Mouse (Mus musculus): ENCODE results near the gene Zfp689. TPM values are rescaled to one million over a fixed set of nuclear protein-coding genes. Genes with fewer than 3 reads are reported as not detected.
"Not testable (repeated sequence)": the region's sequence is repeated elsewhere in the genome, so short reads cannot be mapped to it uniquely, and the experiment has no call there.

The Zfp689 gene
- polyA plus RNA-seq, 1 experiment from 2014 or later: 16.3 TPM

DNA sequence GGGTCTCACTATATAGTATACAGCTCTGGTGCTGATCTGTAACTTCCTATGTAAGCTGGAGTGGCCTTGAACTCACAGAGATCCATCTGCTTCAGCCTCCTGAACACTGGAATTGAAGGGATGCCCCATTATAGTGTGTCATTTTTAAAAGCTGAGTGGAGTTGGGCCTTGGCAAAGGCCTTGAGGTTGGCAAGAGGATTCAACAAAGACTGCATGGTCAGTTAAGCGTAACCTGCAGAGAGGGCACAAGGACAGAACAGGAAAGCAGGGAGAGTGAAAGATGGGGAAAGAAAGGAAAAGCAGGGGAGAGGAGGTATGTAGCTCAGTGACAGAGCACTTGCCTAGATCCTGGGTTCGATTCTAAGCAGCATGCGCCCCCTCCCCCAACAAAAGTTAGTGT is 23.7 kb downstream of the Zfp689 start:
- H3K4me2 ChIP-seq (replicated peaks): no peak overlapping the region
- peaks cover 12% of the 10 kb centered on the region for H3K27me3 ChIP-seq
- H3K27ac ChIP-seq: no peak overlapping the region
- H3K4me3 ChIP-seq (replicated peaks): no peak overlapping the region
- H3K36me3 ChIP-seq: no peaks in the 10 kb centered on the region
- ATAC-seq: no peak
- peaks cover 15% of the 10 kb centered on the region for H3K4me1 ChIP-seq (replicated peaks)
- H3K9me3 ChIP-seq: no peaks in the 10 kb centered on the region
- 81% methylated on average over 3 of the region's 3 CpGs for WGBS
- no peak overlapping the region for H3K9ac ChIP-seq (replicated peaks)

DNA sequence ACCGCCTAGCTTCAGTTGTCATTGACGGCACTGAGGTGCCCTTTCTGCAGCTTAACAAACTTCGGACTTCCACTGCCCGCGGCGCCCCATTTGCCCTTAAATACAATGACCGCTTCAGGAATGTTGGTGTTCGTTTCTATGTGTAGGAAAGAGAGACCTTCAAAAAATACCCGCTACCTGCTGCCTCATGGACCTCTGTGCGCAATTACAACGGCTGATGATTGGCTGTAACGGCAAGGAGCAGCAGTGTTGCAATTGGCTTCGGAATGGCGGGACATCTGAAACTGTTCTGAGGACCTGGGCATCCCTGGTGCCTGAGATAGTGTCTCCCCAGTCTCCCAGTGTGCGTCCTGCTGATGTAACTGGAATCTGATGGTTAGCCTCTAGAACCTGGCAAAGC is 26.7 kb downstream of the Zfp689 start:
- Histone ChIP-seq H3K9me3 (no peaks in the 10 kb centered on the region), H3K4me3 (replicated peaks) (peak overlapping the region; percentile 83), H3K4me1 (replicated peaks) (peaks cover 15% of the 10 kb centered on the region), H3K27ac (peak overlapping the region; percentile 71; the same call in 1 of the 2 replicates), H3K27me3 (peaks cover 12% of the 10 kb centered on the region), H3K4me2 (replicated peaks) (peak overlapping the region; percentile 97), H3K36me3 (peaks cover 21% of the 10 kb centered on the region), H3K9ac (replicated peaks) (peak overlapping the region; percentile 94; the same call in 1 of the 2 replicates)
- ATAC-seq: peak; percentile 77
- WGBS: 2% methylated on average over 15 of the region's 15 CpGs

- H3K27ac ChIP-seq: peak within 1 kb of the TSS; percentile 71
- peaks cover 15% of the 10 kb centered on the region for H3K4me1 ChIP-seq (replicated peaks)
- peak within 1 kb of the TSS; percentile 97 for H3K4me2 ChIP-seq (replicated peaks)
- peak within 1 kb of the TSS; percentile 83 for H3K4me3 ChIP-seq (replicated peaks)
- H3K9me3 ChIP-seq: no peaks in the 10 kb centered on the region
- H3K9ac ChIP-seq (replicated peaks): peak within 1 kb of the TSS; percentile 94
- H3K36me3 ChIP-seq: peaks cover 21% of the 10 kb centered on the region
- peaks cover 12% of the 10 kb centered on the region for H3K27me3 ChIP-seq
- WGBS: under 1% methylated on average over 47 of the region's 48 CpGs
- ATAC-seq: peak; percentile 97
Observed at GRCm38 (mm10) chr7:127421388-127422191, 27.4 kb downstream of the Zfp689 start, which contains the start of gene Zfp688. Zfp688 (minus strand) TSS chr7:127422068.

GRCm38 (mm10) chr7:127411418-127411817 is 37.5 kb downstream of the Zfp689 start:
- Histone ChIP-seq H3K4me1 (replicated peaks) (no peaks in the 10 kb centered on the region), H3K9ac (replicated peaks) (no peak overlapping the region), H3K9me3 (no peaks in the 10 kb centered on the region), H3K36me3 (0 out of 2 replicates have a peak, but pooled peaks cover 5% of the 10 kb centered on the region), H3K27me3 (peaks cover 4% of the 10 kb centered on the region; the same call in 1 of the 2 replicates), H3K27ac (no peak overlapping the region), H3K4me3 (replicated peaks) (no peak overlapping the region), H3K4me2 (replicated peaks) (no peak overlapping the region)
- WGBS: 76% methylated on average over 2 of the region's 2 CpGs
- ATAC-seq: no peak

DNA sequence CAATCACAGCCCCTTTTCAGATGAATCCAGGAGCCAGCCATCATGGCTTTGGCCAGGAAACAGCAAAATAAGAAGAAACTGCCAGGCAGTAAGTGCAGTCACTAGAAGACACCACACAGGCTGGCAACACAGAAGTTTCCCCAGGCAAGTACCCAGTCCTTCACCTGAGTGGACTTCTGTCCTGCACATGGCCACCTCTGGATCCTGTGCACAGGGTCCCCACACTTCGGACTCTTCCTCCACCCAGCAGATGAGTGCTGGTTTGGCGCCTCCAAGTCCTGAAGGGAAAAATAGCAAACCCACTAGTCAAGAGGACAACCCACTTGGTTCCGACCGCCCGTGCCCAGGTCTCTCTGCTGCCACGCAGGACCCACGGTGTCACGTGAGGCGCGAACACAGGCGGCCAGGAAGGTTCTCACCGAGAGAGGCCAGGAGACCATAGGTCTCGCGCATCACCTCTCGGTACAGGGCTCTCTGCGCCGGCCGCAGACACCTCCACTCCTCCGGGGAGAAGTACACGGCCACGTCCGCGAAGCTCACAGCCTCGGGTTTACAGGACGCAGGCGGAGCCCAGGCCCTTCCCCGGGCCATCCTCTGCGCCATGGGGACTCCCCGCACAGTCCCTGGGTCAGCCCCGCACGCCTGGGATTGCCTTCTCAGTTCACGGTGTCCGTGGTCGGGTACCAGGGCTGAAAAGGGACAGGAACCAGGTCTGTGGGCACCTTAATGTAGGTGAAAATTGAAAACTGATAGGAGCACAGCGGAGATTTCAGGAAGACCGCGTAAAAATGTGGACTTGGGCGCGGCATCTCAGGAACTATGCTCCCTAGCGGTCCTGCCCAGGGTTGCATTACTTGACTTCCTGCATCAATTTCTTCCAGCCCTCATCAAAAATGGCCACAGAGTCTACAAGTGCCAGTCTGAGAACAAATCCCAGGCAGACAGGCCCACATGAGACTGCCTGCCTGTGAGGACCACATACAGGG is 42.7 kb downstream of the Zfp689 start, which contains the start of gene Zfp764:
Gene Zfp764 (minus strand): TSS at position 821 of the 986 bp plus-strand sequence.
- WGBS: 7% methylated on average over 40 of the region's 40 CpGs
- peak within 1 kb of the TSS; percentile 80 for H3K27ac ChIP-seq

DNA sequence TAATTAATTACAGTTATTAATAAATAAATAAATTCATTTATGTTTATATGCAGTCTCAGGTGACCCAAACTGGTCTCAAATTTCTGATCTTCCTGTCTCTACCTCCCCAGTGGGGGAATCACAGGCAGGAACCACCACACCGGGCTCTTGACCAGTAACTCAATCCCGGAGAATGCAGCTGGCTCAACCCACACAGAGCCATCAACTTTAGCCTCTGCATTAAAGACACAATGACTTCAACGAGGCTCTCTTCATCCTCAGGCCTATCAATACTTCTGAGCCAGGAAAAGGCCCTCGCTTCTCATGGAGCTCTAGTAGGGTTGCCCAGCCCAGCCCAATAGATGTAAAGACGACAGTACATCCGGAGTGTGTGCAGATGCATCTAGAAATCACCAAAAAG is 44.9 kb downstream of the Zfp689 start:
- 98% methylated on average over 6 of the region's 6 CpGs for WGBS
- H3K4me2 ChIP-seq (replicated peaks); H3K4me3 ChIP-seq (replicated peaks); ATAC-seq; H3K27ac ChIP-seq; H3K4me1 ChIP-seq (replicated peaks); H3K9me3 ChIP-seq; H3K27me3 ChIP-seq; H3K9ac ChIP-seq (replicated peaks); H3K36me3 ChIP-seq: not testable (repeated sequence)

More for the DNA sequence above, 42.7 kb downstream of the Zfp689 start, which contains the start of gene Zfp764:
- H3K4me1 ChIP-seq (replicated peaks); H3K9me3 ChIP-seq; H3K36me3 ChIP-seq; H3K27me3 ChIP-seq: not testable (repeated sequence)
- Histone ChIP-seq H3K4me3 (replicated peaks) (peak within 1 kb of the TSS; percentile 59), H3K9ac (replicated peaks) (peak within 1 kb of the TSS; percentile 82), H3K4me2 (replicated peaks) (peak within 1 kb of the TSS; percentile 90)
- peak; percentile 93 for ATAC-seq

DNA sequence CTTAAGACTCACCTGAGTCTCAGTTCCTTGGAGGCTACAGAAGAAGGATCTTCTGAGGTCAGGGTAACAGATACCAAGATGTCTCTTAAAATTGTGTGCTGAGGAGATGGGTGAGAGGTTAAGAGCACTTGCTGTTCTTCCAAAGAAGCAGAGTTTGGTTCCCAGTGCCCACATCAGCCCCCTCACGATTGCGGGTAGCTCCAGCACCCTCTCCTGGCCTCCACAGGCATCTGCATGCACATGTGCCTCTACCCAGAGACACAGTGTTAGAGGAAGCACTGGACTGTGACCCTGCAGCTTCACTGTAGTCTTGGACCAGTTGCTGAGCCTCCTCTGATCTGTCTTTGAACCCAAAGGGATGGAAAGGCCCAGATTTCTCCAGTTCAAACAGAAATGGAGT is 46.0 kb downstream of the Zfp689 start:
- no peak overlapping the region for H3K4me2 ChIP-seq (replicated peaks)
- no peak overlapping the region for H3K4me3 ChIP-seq (replicated peaks)
- H3K4me1 ChIP-seq (replicated peaks): peaks cover 7% of the 10 kb centered on the region; the same call in 1 of the 2 replicates
- 48% methylated on average over 2 of the region's 2 CpGs for WGBS
- no peak for ATAC-seq
- H3K27me3 ChIP-seq: peaks cover 6% of the 10 kb centered on the region; the same call in 1 of the 2 replicates
- no peak overlapping the region for H3K9ac ChIP-seq (replicated peaks)
- no peaks in the 10 kb centered on the region; the same call in 1 of the 2 replicates for H3K36me3 ChIP-seq
- no peaks in the 10 kb centered on the region for H3K9me3 ChIP-seq
- no peak overlapping the region for H3K27ac ChIP-seq

DNA sequence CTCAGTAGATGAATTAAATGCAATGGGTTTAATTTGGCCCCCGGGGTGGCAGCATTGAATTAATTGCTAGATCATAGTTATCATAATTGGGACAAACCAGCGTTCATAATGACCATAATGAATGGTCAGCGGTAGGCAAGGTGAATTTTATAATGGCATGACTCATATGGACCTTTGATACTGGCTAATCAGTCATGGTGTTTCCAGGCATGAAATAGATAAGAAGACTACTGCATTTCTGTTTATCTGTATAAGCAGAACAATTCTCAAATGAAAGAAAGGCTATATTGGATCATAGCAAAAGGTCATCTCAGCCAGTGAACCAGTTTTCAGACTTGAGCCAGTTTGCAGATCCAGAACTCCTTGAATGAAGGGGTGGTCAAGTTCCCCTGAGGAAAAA is 48.6 kb downstream of the Zfp689 start:
- Histone ChIP-seq H3K9me3 (no peaks in the 10 kb centered on the region), H3K27me3 (peaks cover 6% of the 10 kb centered on the region; the same call in 1 of the 2 replicates), H3K27ac (no peak overlapping the region), H3K36me3 (no peaks in the 10 kb centered on the region; the same call in 1 of the 2 replicates), H3K4me1 (replicated peaks) (no peaks in the 10 kb centered on the region), H3K4me2 (replicated peaks) (no peak overlapping the region), H3K4me3 (replicated peaks) (no peak overlapping the region), H3K9ac (replicated peaks) (no peak overlapping the region)
- 70% methylated on average over 3 of the region's 3 CpGs for WGBS
- no peak for ATAC-seq

DNA sequence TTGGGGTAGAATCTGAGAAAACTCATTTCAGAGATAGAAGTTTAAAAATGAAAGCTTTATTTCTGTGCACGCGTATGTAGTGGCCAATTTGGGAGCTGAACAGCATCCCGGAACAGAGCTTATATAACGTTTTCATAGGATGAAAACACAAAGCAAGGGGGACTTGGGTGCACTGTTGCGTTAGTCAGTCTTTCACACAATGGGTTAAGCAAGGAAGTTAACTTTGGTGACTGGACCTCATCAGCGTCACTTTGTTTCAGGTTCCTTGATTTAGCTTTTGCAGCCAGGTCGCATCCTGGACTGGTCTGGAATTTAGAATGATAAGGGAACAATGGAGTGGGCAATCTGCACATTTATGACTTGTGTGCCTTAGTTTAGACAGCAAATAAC is 55.0 kb downstream of the Zfp689 start:
- H3K27me3 ChIP-seq: no peaks in the 10 kb centered on the region
- peak overlapping the region; percentile 73 for H3K27ac ChIP-seq
- peaks cover 18% of the 10 kb centered on the region for H3K4me1 ChIP-seq (replicated peaks)
- peak overlapping the region; percentile 58 for H3K9ac ChIP-seq (replicated peaks)
- 23% methylated on average over 7 of the region's 7 CpGs for WGBS
- ATAC-seq: peak; percentile 25; the same call in 1 of the 2 replicates
- H3K4me2 ChIP-seq (replicated peaks): peak overlapping the region; percentile 80
- H3K9me3 ChIP-seq: no peaks in the 10 kb centered on the region
- peak overlapping the region; percentile 66 for H3K4me3 ChIP-seq (replicated peaks)
- peaks cover 13% of the 10 kb centered on the region for H3K36me3 ChIP-seq

DNA sequence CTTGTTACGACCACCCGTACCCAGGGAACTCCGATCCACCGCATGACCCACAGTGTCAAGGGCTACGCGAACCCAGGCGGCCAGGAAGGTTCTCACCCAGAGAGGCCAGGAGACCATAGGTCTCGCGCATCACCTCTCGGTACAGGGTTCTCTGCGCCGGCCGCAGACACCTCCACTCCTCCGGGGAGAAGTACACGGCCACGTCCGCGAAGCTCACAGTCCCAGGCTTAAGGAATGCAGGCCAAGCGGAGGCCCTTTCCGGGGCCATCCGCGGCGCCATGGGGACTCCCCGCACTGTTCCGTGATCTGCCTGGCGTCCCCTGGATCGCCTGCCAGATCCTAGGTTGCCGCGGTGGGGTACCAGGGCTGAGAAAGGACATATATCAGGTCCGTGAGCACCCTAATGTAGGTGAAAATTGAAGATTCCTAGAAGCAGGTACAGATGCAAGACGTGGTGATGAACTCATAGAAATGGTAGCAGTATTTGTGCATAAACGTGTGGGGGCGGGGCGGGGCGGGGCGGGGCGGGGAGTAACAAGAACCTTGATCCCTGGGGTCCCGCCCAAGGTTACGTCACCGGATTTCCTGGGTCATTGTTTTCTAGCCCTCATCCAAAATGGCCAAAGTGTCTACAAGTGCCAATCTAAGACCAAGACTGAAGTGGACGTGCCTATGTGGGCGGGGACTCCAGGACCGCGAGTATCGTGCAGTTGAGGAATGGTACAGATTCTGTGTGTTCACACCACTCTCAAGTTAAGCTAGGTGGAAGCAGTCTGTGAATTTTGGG is 55.6 kb downstream of the Zfp689 start, which contains the start of gene E430018J23Rik:
Gene E430018J23Rik (minus strand): TSS at position 473 of the 787 bp plus-strand sequence.
- peak; percentile 96 for ATAC-seq
- H3K27me3 ChIP-seq: no peaks in the 10 kb centered on the region
- H3K9ac ChIP-seq (replicated peaks): peak within 1 kb of the TSS; percentile 85
- H3K9me3 ChIP-seq: no peaks in the 10 kb centered on the region
- peaks cover 18% of the 10 kb centered on the region for H3K4me1 ChIP-seq (replicated peaks)
- H3K36me3 ChIP-seq: peaks cover 13% of the 10 kb centered on the region
- under 1% methylated on average over 45 of the region's 45 CpGs for WGBS
- H3K27ac ChIP-seq: peak within 1 kb of the TSS; percentile 87
- H3K4me3 ChIP-seq (replicated peaks): peak within 1 kb of the TSS; percentile 66
- H3K4me2 ChIP-seq (replicated peaks): peak within 1 kb of the TSS; percentile 80

Measured in midbrain, embryonic 13.5 days (tissue).